Mouse (Mus musculus) kidney, adult 2 months (tissue): ENCODE results near the gene Cyp26b1. TPM values are rescaled to one million over a fixed set of nuclear protein-coding genes. Genes with fewer than 3 reads are reported as not detected.
A peak's percentile ranks its signal among the peaks of the same experiment; 100 is the strongest.

Source experiments
- DNase-seq: peaks from one replicate; pipeline ENCODE4 v3.0.0; 2021
- H3K27ac ChIP-seq: fragments of 200-500 bp; 2 replicates; pipeline ENCODE4 v1.5.1; 2012; ENCODE audit warnings: low read depth, low read length, control low read depth, inconsistent platforms; ENCODE audit not compliant: insufficient read depth
- H3K27me3 ChIP-seq: fragments of 200-500 bp; replicated peaks from 2 replicates; pipeline ENCODE4 v1.6.1; 2012; ENCODE audit warnings: mild to moderate bottlenecking, moderate library complexity, low read length, inconsistent platforms; ENCODE audit not compliant: control insufficient read depth, insufficient read depth
- H3K36me3 ChIP-seq: fragments of 200-500 bp; 2 replicates; pipeline ENCODE4 v1.6.1; 2012; ENCODE audit warnings: mild to moderate bottlenecking, moderate library complexity, low read length, inconsistent platforms; ENCODE audit not compliant: control insufficient read depth, insufficient read depth
- H3K4me1 ChIP-seq: fragments of 200-500 bp; 2 replicates; pipeline ENCODE4 v1.6.1; 2011; ENCODE audit warnings: low read length; ENCODE audit not compliant: control insufficient read depth, insufficient read depth
- H3K4me3 ChIP-seq: fragments of 200-500 bp; 2 replicates; pipeline ENCODE4 v1.5.1; 2011; ENCODE audit warnings: mild to moderate bottlenecking, low read depth, low read length, control low read depth; ENCODE audit not compliant: insufficient read depth
- CTCF ChIP-seq: fragments of 200-500 bp; conservative IDR thresholded peaks from 2 replicates; pipeline ENCODE4 v1.5.1; 2011; ENCODE audit warnings: low read depth, mild to moderate bottlenecking, control low read depth, low read length, moderate library complexity, mixed read lengths; ENCODE audit not compliant: insufficient read depth, insufficient read length
- POLR2A ChIP-seq: fragments of 200-500 bp; IDR thresholded peaks from one replicate; pipeline ENCODE4 v1.6.1; 2011; ENCODE audit warnings: low read depth, low read length, control low read depth
- WGBS: fragments of 180-500 bp; shearing (Covaris S2); methylation state at CpG from one replicate; pipeline ENCODE4 v1.1.7; 2018; 5-methylcytosine and 5-hydroxymethylcytosine counted together
- polyA plus RNA-seq: library from polyadenylated mRNA; depleted of rRNA; stranded (reverse); fragments of >200 nt; gene quantifications from 2 replicates; pipeline ENCODE4 v1.2.3, GENCODE M21; 2012

Cyp26b1 gene
- polyA plus RNA-seq, 1 experiment: 2.0 TPM

DNA sequence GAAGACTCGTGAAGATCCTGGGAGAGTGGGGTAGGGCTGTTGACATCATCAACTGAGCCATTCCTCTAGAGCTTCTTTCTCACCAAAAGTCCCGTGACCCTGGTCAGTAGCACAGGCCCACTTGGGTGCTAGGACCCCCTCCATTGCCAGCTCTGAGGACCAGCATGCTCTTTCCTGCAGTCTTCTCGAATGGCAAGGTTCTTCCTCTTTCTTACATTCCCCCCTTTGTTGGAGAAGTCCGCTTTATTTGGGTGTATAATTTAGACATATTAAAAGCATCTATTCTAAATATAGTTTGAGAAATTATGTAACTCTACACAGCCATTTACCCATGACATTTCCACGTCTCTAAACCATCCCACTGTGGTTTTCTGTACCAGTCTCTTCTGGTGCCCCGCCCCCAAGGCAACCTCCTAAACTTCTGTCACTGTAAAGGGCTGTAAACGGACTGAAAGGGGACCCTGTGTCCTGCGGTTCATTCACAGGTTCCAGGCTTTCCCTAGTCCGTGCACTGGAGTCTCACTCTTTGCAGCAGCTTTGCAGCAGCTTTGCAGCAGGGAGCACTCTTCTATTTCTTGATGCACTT lies 43.8 kb downstream of the Cyp26b1 start:
- Histone ChIP-seq H3K27me3 (no peaks in the 10 kb centered on the region), H3K36me3 (no peaks in the 10 kb centered on the region), H3K27ac (no peak overlapping the region), H3K4me1 (no peaks in the 10 kb centered on the region), H3K4me3 (no peak overlapping the region)
- DNase-seq: no peak
- WGBS: 67% methylated on average over 9 of the region's 9 CpGs
- TF ChIP-seq POLR2A (no peak), CTCF (no peak)

DNA sequence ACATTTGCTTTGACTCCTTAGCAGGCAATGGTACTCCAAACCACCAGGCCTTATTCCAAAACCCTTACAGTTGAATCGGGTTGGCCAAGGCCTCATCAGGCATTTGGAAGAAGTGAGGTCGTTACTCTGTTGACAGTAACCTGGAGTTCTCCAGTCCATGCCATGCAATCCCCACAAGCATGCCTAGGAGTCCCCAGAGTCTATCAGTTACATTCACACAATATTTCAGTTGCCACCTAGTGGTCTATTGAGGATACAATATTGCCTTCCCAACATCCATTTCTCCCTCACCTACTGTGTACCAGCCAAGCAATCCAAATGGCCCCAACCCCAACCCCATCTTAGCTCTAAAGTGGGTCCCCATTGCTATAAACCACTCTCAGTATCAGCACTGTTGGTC lies 48.3 kb downstream of the Cyp26b1 start:
- no peak overlapping the region for H3K27ac ChIP-seq
- H3K27me3 ChIP-seq: no peaks in the 10 kb centered on the region
- peak; percentile 7 for DNase-seq
- TF ChIP-seq CTCF: peak; percentile 26; the same call in 1 of the 2 replicates
- no peak for TF ChIP-seq POLR2A
- no peak overlapping the region for H3K4me3 ChIP-seq
- no peaks in the 10 kb centered on the region for H3K36me3 ChIP-seq
- no peaks in the 10 kb centered on the region for H3K4me1 ChIP-seq
- 69% methylated on average over 2 of the region's 2 CpGs for WGBS

DNA sequence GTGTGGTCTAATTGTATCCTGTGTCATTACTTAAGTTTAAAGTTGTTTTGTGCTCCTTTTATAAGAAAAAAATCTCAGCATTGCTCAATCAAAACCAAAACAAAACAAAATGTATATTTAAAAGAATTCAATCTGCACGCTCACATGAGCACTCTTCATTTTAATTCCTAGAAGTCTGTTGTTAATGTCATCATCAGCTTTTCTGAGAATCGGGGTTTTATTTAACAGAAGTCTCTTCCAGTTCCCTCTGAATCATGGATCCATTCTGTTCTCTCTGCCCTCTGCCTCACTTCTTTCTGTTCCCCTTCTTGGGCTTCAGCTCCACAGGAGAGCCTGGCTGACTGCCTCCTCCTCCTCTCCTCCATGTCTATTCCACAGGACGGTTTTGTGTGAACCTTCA lies 49.3 kb downstream of the Cyp26b1 start:
- no peaks in the 10 kb centered on the region for H3K4me1 ChIP-seq
- H3K27ac ChIP-seq: no peak overlapping the region
- H3K27me3 ChIP-seq: no peaks in the 10 kb centered on the region
- 74% methylated on average over 3 of the region's 3 CpGs for WGBS
- no peaks in the 10 kb centered on the region for H3K36me3 ChIP-seq
- no peak for TF ChIP-seq POLR2A
- no peak for TF ChIP-seq CTCF
- no peak for DNase-seq
- H3K4me3 ChIP-seq: no peak overlapping the region

DNA sequence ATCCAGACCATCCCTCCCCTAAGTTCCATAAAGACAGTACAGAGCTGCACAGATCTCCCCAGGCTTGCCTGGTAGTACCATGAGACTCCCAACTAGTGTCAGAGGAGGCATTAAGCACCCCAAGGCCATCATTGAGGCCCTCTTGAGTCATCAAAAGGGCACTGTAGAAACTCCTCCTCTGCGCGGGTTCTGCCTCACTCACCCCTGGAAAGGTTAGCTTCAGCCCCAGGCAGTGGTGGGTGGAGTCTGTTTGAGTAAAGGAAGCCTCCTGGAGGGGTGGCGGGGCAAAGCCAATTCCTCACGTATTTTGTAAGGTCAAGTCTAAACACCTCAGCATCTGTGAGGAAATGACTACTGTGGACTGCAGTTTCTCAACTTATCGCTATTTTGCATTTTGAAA lies 50.2 kb downstream of the Cyp26b1 start:
- TF ChIP-seq POLR2A (no peak), CTCF (no peak)
- no peak for DNase-seq
- no peaks in the 10 kb centered on the region for H3K4me1 ChIP-seq
- H3K36me3 ChIP-seq: no peaks in the 10 kb centered on the region
- no peaks in the 10 kb centered on the region for H3K27me3 ChIP-seq
- H3K4me3 ChIP-seq: no peak overlapping the region
- 60% methylated on average over 5 of the region's 5 CpGs for WGBS
- no peak overlapping the region for H3K27ac ChIP-seq

DNA sequence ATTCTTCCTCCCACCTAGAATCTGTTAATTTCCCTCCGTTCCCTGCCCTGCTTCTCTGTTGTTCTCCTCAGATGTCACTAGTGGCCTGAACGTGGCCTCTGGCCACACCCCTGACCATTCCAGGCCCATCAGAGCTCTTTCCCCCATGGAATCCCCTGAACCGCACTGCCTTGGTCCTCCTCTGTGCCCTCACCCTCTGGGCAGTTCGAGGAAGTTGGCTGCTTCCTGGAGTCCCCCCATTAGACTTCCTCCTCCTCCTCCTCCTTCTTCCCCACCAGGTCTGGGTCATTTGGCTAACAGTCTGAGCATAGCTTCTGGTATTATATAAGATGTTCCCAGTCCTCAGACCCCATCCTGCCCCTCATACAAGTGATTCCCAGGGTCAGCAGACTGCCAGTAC lies 53.8 kb downstream of the Cyp26b1 start:
- Histone ChIP-seq H3K27ac (no peak overlapping the region), H3K36me3 (no peaks in the 10 kb centered on the region), H3K4me1 (no peaks in the 10 kb centered on the region), H3K4me3 (no peak overlapping the region), H3K27me3 (no peaks in the 10 kb centered on the region)
- no peak for TF ChIP-seq CTCF
- DNase-seq: no peak
- WGBS: 30% methylated on average over 4 of the region's 4 CpGs

DNA sequence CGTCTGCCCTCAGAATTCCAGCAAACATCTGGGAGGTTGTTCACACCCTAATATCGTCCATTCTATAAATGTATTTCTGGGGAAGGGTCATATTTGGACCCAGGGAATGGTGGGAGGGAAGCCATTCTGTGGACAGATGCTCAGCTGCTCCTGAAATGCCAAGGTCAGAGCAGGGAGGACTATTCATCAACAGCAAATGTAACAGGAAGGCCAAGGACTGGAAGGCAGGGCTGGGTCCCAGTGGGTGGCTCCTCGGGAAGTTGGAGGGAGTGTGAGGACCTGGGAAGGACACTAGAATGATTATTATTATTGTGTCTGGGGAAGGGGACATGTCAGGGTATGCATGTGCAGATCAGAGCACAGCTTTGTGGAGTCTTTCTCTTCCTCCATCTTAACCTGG lies 55.0 kb downstream of the Cyp26b1 start:
- no peak for TF ChIP-seq POLR2A
- no peak for TF ChIP-seq CTCF
- H3K4me3 ChIP-seq: no peak overlapping the region
- DNase-seq: no peak

DNA sequence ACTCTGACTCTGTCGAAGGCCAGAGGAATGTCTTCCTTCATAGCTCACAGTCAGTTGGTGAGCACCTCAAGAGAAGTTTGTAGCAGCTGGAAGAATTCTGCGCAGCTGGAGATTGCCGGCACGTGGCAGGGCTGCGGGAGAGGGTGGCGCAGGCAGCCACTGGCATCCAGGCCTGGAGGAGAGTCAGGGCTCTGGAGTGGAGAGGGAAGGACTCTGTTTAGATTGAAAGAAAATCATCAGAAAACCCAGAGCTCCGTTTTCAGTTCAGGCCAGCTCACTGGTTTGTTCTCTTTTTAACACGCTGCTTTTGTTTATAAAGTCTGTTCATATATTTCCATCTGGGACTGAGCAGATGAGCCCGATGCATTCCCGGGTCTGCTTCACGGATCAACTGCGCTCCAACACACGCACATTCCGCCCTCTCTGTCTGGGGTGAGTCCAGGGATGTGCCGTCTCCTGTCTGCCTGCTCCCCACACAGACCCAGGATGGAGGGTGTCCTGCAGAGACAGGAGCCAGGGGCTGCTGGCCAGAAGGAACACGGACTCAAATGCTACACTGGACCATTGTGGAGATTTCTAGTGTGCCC lies 56.0 kb downstream of the Cyp26b1 start:
- Histone ChIP-seq H3K27me3 (no peaks in the 10 kb centered on the region), H3K27ac (no peak overlapping the region), H3K36me3 (no peaks in the 10 kb centered on the region), H3K4me3 (no peak overlapping the region), H3K4me1 (no peaks in the 10 kb centered on the region)
- WGBS: 58% methylated on average over 16 of the region's 16 CpGs
- DNase-seq: no peak
- TF ChIP-seq POLR2A (no peak), CTCF (no peak)

More for the DNA sequence above, 55.0 kb downstream of the Cyp26b1 start:
- Histone ChIP-seq H3K27ac (no peak overlapping the region), H3K27me3 (no peaks in the 10 kb centered on the region), H3K4me1 (no peaks in the 10 kb centered on the region), H3K36me3 (no peaks in the 10 kb centered on the region)
- WGBS: 65% methylated on average over 3 of the region's 3 CpGs
